Mouse (Mus musculus): ENCODE results near the gene Vars.

DNA sequence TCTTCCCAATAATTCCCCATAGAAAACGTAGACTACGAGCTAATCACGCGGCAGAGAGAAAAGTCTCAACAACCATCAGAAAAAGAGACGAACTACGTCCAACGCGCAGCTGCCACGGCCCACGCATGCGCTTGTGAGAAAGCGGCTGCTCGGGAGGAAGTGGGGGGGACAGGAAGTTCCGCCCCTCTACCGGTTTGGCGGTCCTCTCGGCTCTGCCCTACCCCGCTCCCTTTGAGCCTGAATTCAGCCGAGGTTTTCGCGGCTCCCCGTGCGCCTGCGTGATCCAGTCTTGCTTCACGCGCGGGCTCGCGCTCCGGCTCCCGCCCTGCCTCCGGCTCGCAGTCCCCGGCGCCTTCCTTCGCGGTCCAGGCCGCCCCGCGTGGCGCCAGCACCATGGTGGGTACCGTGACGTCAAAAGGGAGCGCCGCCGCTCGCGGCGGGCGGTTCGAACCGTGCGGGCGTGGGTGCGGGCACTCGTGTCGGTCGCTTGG, 19.1 kb upstream of the Vars start, which contains the start of gene Lsm2:
- TF ChIP-seq GABPA (IDR thresholded peaks at IDR 0.05; ENCODE audit: insufficient replicate concordance, low read depth, low read length) (no peak), POLR2A (IDR thresholded peaks at IDR 0.05; ENCODE audit: low read depth, low read length) (peak; percentile 89)
